Mouse (Mus musculus): ENCODE measurements around the gene Focad.

Gene Focad

GRCm38 (mm10) chr4:88210602-88211001 is 116.2 kb downstream of the Focad start:
- DNase-seq (ENCODE audit: low spot score in 2 of 2) = no peak

GRCm38 (mm10) chr4:88211200-88211885 is 116.9 kb downstream of the Focad start:
- DNase-seq (ENCODE audit: low spot score in 2 of 2) = no peak

GRCm38 (mm10) chr4:88213895-88214294 is 119.5 kb downstream of the Focad start:
- DNase-seq (ENCODE audit: low spot score in 2 of 2) = no peak

- no peak for DNase-seq (ENCODE audit: low spot score in 2 of 2)
Measured at GRCm38 (mm10) chr4:88218286-88218685, 123.9 kb downstream of the Focad start.

GRCm38 (mm10) chr4:88218797-88219196 is 124.4 kb downstream of the Focad start:
- no peak for DNase-seq (ENCODE audit: low spot score in 2 of 2)

- no peak for DNase-seq (ENCODE audit: low spot score in 2 of 2)
Measured at GRCm38 (mm10) chr4:88231375-88231774, 136.9 kb downstream of the Focad start.

GRCm38 (mm10) chr4:88235941-88236340 is 141.5 kb downstream of the Focad start:
- no peak for DNase-seq (ENCODE audit: low spot score in 2 of 2)

- DNase-seq (ENCODE audit: low spot score in 2 of 2) = no peak
Measured at GRCm38 (mm10) chr4:88236926-88237756, 142.7 kb downstream of the Focad start.

GRCm38 (mm10) chr4:88238351-88238750 is 143.9 kb downstream of the Focad start:
- DNase-seq (ENCODE audit: low spot score in 2 of 2) = no peak

- no peak for DNase-seq (ENCODE audit: low spot score in 2 of 2)
Measured at GRCm38 (mm10) chr4:88243834-88244233, 149.4 kb downstream of the Focad start.

- no peak for DNase-seq (ENCODE audit: low spot score in 2 of 2)
Measured at GRCm38 (mm10) chr4:88245494-88245893, 151.1 kb downstream of the Focad start.

- no peak for DNase-seq (ENCODE audit: low spot score in 2 of 2)
Measured at GRCm38 (mm10) chr4:88261349-88261748, 166.9 kb downstream of the Focad start.

GRCm38 (mm10) chr4:88264536-88264935 is 170.1 kb downstream of the Focad start:
- DNase-seq (ENCODE audit: low spot score in 2 of 2) = no peak

GRCm38 (mm10) chr4:88270408-88271067 is 176.1 kb downstream of the Focad start:
- DNase-seq (ENCODE audit: low spot score in 2 of 2) = no peak

- DNase-seq (ENCODE audit: low spot score in 2 of 2) = no peak
Measured at GRCm38 (mm10) chr4:88275571-88276041, 181.2 kb downstream of the Focad start.

GRCm38 (mm10) chr4:88276058-88276734 is 181.8 kb downstream of the Focad start:
- no peak for DNase-seq (ENCODE audit: low spot score in 2 of 2)

- DNase-seq (ENCODE audit: low spot score in 2 of 2) = no peak
Measured at GRCm38 (mm10) chr4:88278524-88278923, 184.1 kb downstream of the Focad start.

GRCm38 (mm10) chr4:88280536-88280935 is 186.1 kb downstream of the Focad start:
- no peak for DNase-seq (ENCODE audit: low spot score in 2 of 2)

GRCm38 (mm10) chr4:88295537-88295936 is 201.1 kb downstream of the Focad start:
- DNase-seq (ENCODE audit: low spot score in 2 of 2) = no peak

- no peak for DNase-seq (ENCODE audit: low spot score in 2 of 2)
Measured at GRCm38 (mm10) chr4:88299551-88299950, 205.1 kb downstream of the Focad start.

- no peak for DNase-seq (ENCODE audit: low spot score in 2 of 2)
Measured at GRCm38 (mm10) chr4:88300832-88301621, 206.6 kb downstream of the Focad start.

Measured in natural killer cell, adult 2 months (primary cell).